Mouse (Mus musculus) CD4-positive naive resting alpha-beta T cell, adult 57 days (primary cell): ENCODE results near the gene Trmt5. TPM values are rescaled to one million over a fixed set of nuclear protein-coding genes. Genes with fewer than 3 reads are reported as not detected.

Experiments used
- total RNA-seq: library from RNA; stranded (reverse); gene quantifications from one replicate; pipeline ENCODE4 v1.2.4, GENCODE M21; 2023

Gene Trmt5
- total RNA-seq, result 23.1 TPM

DNA sequence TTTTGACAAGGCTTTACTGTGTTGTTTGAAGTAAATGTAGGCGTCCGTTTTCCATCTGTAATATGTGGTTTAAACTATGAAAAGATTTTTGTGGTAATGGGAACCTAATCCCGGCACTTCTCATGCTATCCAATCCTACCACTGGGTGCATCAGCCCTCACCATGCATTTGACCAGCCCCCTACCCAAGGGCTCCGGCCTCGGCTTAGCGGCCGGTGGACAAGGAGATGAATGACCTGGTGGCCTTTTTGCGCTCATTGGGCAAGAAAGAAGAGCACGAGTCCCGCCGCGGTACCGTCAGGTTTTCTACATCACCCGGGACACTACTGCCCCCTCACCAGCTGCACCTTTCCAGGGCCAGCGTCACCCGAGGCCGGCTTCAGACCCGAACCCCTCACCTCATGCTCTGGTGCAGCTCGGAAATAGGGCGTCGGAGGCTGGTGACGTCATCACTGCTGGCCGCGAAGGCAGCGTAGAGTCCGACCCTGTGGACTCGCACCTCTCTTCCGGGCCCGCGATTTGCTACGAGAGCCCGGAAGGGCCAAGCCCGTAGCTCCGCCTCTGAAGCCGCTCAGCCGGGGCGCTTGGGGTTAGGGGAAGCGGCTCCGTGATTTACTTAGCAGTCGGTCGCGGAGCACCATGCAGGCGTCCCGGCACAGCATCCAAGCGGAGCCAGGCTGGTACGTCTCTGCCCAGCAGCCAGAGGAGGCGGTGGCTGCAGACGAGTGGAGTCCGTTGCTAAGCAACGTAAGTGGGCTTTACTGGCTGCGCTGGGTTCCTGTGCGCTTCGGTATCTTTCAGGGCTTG, at the start of gene Trmt5, which contains the start of gene Slc38a6:
Gene Trmt5, minus strand, starts transcription at position 424 of the 806 bp plus-strand sequence.
Gene Slc38a6, plus strand, starts transcription at position 493 of the 806 bp plus-strand sequence.

Other genes starting within 250 kb of the Trmt5 start
- 0.18 TPM for gene Six1, start 232.8 kb downstream of the Trmt5 start, total RNA-seq
- gene Six4, start 173.3 kb downstream of the Trmt5 start, total RNA-seq, result 0.56 TPM
- 27.6 TPM for gene Mnat1, start 163.0 kb downstream of the Trmt5 start, total RNA-seq
- 39.1 TPM for gene Slc38a6, start 69 bp upstream of the Trmt5 start, total RNA-seq